Mouse (Mus musculus) hindbrain, embryonic 16.5 days (tissue): ENCODE results near the gene Eipr1. TPM values are rescaled to one million over a fixed set of nuclear protein-coding genes. Genes with fewer than 3 reads are reported as not detected.
"Not testable (repeated sequence)": the region's sequence is repeated elsewhere in the genome, so short reads cannot be mapped to it uniquely, and the experiment has no call there.

Experiments
- ATAC-seq: fragments of 200-750 bp; cut with Nextera tagmentation; 2 replicates; pipeline ENCODE4 v1.8.0; 2017; ENCODE audit warnings: moderate TSS enrichment, moderate library complexity
- H3K27ac ChIP-seq: fragments of 300-500 bp; sonication (generic); 2 replicates; pipeline ENCODE4 v1.5.1; 2014; ENCODE audit warnings: low read depth, mild to moderate bottlenecking, control low read depth, low read length, moderate library complexity
- H3K27me3 ChIP-seq: fragments of 300-500 bp; sonication (generic); replicated peaks from 2 replicates; pipeline ENCODE4 v1.6.1; 2014; ENCODE audit warnings: low read length; ENCODE audit not compliant: control insufficient read depth, insufficient read depth
- H3K36me3 ChIP-seq: fragments of 300-500 bp; sonication (generic); 2 replicates; pipeline ENCODE4 v1.6.1; 2014; ENCODE audit warnings: mild to moderate bottlenecking, low read length, moderate library complexity, mixed read lengths; ENCODE audit not compliant: control insufficient read depth, insufficient read depth
- H3K4me1 ChIP-seq: fragments of 300-500 bp; sonication (generic); 2 replicates; pipeline ENCODE4 v1.6.1; 2014; ENCODE audit warnings: low read depth, low read length; ENCODE audit not compliant: control insufficient read depth, insufficient read depth
- H3K4me2 ChIP-seq: fragments of 300-500 bp; sonication (generic); 2 replicates; pipeline ENCODE4 v1.6.1; 2014; ENCODE audit warnings: mild to moderate bottlenecking, low read length, control low read depth, moderate library complexity
- H3K4me3 ChIP-seq: fragments of 300-500 bp; sonication (generic); 2 replicates; pipeline ENCODE4 v1.5.1; 2014; ENCODE audit warnings: mild to moderate bottlenecking, low read length, control low read depth, moderate library complexity
- H3K9ac ChIP-seq: fragments of 300-500 bp; sonication (generic); 2 replicates; pipeline ENCODE4 v1.6.1; 2014; ENCODE audit warnings: low read depth, mild to moderate bottlenecking, control low read depth, low read length, moderate library complexity
- H3K9me3 ChIP-seq: fragments of 300-500 bp; sonication (generic); 2 replicates; pipeline ENCODE4 v1.6.1; 2014; ENCODE audit warnings: mild to moderate bottlenecking, low read length, moderate library complexity; ENCODE audit not compliant: control insufficient read depth
- WGBS: fragments of 180-500 bp; shearing (Covaris S2); extraction: QIAGEN DNeasy Blood & Tissue Kit; methylation state at CpG from one replicate; pipeline ENCODE4 v1.1.7; 2014; 5-methylcytosine and 5-hydroxymethylcytosine counted together
- polyA plus RNA-seq: library from polyadenylated mRNA; unstranded; fragments of >200 nt; fragmentation: Nextera tagmentation; extraction: Ambion mirVana; gene quantifications from 2 replicates; pipeline ENCODE4 v1.2.1, GENCODE M21; 2015

The Eipr1 gene
- polyA plus RNA-seq, 1 experiment from 2014 or later, result 71.7 TPM

GRCm38 (mm10) chr12:28726204-28726603 lies 25.4 kb upstream of the Eipr1 start:
- no peak overlapping the region for H3K9ac ChIP-seq
- H3K4me3 ChIP-seq, result no peak overlapping the region
- no peak overlapping the region for H3K4me2 ChIP-seq
- no peak for ATAC-seq
- 94% methylated on average over 4 of the region's 4 CpGs for WGBS
- peaks cover 8% of the 10 kb centered on the region; the same call in 1 of the 2 replicates for H3K36me3 ChIP-seq
- H3K4me1 ChIP-seq, result no peaks in the 10 kb centered on the region
- no peak overlapping the region for H3K27ac ChIP-seq
- H3K9me3 ChIP-seq, result no peaks in the 10 kb centered on the region
- no peaks in the 10 kb centered on the region for H3K27me3 ChIP-seq

- ATAC-seq, result no peak
- H3K9me3 ChIP-seq, result no peaks in the 10 kb centered on the region
Measured at GRCm38 (mm10) chr12:28727061-28727460, 24.5 kb upstream of the Eipr1 start.

GRCm38 (mm10) chr12:28732631-28733030 lies 19.0 kb upstream of the Eipr1 start:
- H3K9ac ChIP-seq, result no peak overlapping the region
- peaks cover 13% of the 10 kb centered on the region; the same call in 1 of the 2 replicates for H3K36me3 ChIP-seq
- WGBS, result 92% methylated on average over 8 of the region's 8 CpGs
- no peak overlapping the region for H3K4me2 ChIP-seq
- no peak overlapping the region for H3K27ac ChIP-seq
- no peaks in the 10 kb centered on the region for H3K9me3 ChIP-seq
- no peaks in the 10 kb centered on the region for H3K27me3 ChIP-seq
- no peak overlapping the region for H3K4me3 ChIP-seq
- H3K4me1 ChIP-seq, result no peaks in the 10 kb centered on the region
- ATAC-seq, result no peak

More at GRCm38 (mm10) chr12:28727061-28727460, 24.5 kb upstream of the Eipr1 start:
- H3K27ac ChIP-seq, result no peak overlapping the region
- peaks cover 7% of the 10 kb centered on the region; the same call in 1 of the 2 replicates for H3K36me3 ChIP-seq
- no peaks in the 10 kb centered on the region for H3K4me1 ChIP-seq
- H3K4me3 ChIP-seq, result no peak overlapping the region
- no peak overlapping the region for H3K4me2 ChIP-seq
- H3K9ac ChIP-seq, result no peak overlapping the region
- WGBS, result 90% methylated on average over 5 of the region's 5 CpGs
- no peaks in the 10 kb centered on the region for H3K27me3 ChIP-seq

- not testable (repeated sequence) for ATAC-seq, H3K27ac ChIP-seq, H3K4me1 ChIP-seq, H3K4me2 ChIP-seq, H3K9me3 ChIP-seq, H3K4me3 ChIP-seq, H3K9ac ChIP-seq, H3K27me3 ChIP-seq
- 95% methylated on average over 6 of the region's 6 CpGs for WGBS
- H3K36me3 ChIP-seq, result peaks cover 13% of the 10 kb centered on the region; the same call in 1 of the 2 replicates
Measured at GRCm38 (mm10) chr12:28733520-28734245, 17.9 kb upstream of the Eipr1 start.

GRCm38 (mm10) chr12:28734271-28734670 lies 17.3 kb upstream of the Eipr1 start:
- 91% methylated on average over 1 of the region's 1 CpGs for WGBS
- Histone ChIP-seq H3K27ac (no peak overlapping the region), H3K36me3 (peaks cover 13% of the 10 kb centered on the region; the same call in 1 of the 2 replicates), H3K9ac (no peak overlapping the region), H3K27me3 (no peaks in the 10 kb centered on the region), H3K9me3 (no peaks in the 10 kb centered on the region), H3K4me1 (no peaks in the 10 kb centered on the region), H3K4me2 (no peak overlapping the region), H3K4me3 (no peak overlapping the region)
- ATAC-seq, result no peak

- 93% methylated on average over 3 of the region's 3 CpGs for WGBS
- H3K9ac ChIP-seq, result no peak overlapping the region
- H3K9me3 ChIP-seq, result no peaks in the 10 kb centered on the region
- no peak overlapping the region for H3K27ac ChIP-seq
- no peaks in the 10 kb centered on the region for H3K4me1 ChIP-seq
- no peaks in the 10 kb centered on the region for H3K27me3 ChIP-seq
- peaks cover 11% of the 10 kb centered on the region; the same call in 1 of the 2 replicates for H3K36me3 ChIP-seq
- no peak overlapping the region for H3K4me3 ChIP-seq
- no peak for ATAC-seq
- no peak overlapping the region for H3K4me2 ChIP-seq
Measured at GRCm38 (mm10) chr12:28735293-28735692, 16.3 kb upstream of the Eipr1 start.

- Histone ChIP-seq H3K27me3 (no peaks in the 10 kb centered on the region), H3K9ac (no peak overlapping the region), H3K9me3 (no peaks in the 10 kb centered on the region), H3K4me3 (no peak overlapping the region), H3K4me2 (no peak overlapping the region), H3K36me3 (peaks cover 12% of the 10 kb centered on the region; the same call in 1 of the 2 replicates), H3K4me1 (peaks cover 3% of the 10 kb centered on the region; the same call in 1 of the 2 replicates), H3K27ac (no peak overlapping the region)
- WGBS, result 75% methylated on average over 3 of the region's 3 CpGs
- ATAC-seq, result no peak
Measured at GRCm38 (mm10) chr12:28743328-28743727, 8.3 kb upstream of the Eipr1 start.

- H3K27me3 ChIP-seq, result no peaks in the 10 kb centered on the region
- peak within 1 kb of the TSS; percentile 76 for H3K4me2 ChIP-seq
- H3K27ac ChIP-seq, result peak within 1 kb of the TSS; percentile 69
- H3K4me3 ChIP-seq, result peak within 1 kb of the TSS; percentile 76
- peaks cover 21% of the 10 kb centered on the region for H3K4me1 ChIP-seq
- ATAC-seq, result peak; percentile 90
- peaks cover 9% of the 10 kb centered on the region; the same call in 1 of the 2 replicates for H3K36me3 ChIP-seq
- WGBS, result 2% methylated on average over 41 of the region's 41 CpGs
- no peaks in the 10 kb centered on the region for H3K9me3 ChIP-seq
- H3K9ac ChIP-seq, result peak within 1 kb of the TSS; percentile 84
Measured at GRCm38 (mm10) chr12:28750021-28750633, 1.5 kb upstream of the Eipr1 start, which contains the start of gene Trappc12. TSS of gene Trappc12 (minus strand) at chr12:28750472.

GRCm38 (mm10) chr12:28750876-28751275 lies 727 bp upstream of the Eipr1 start:
- Histone ChIP-seq H3K27me3 (no peaks in the 10 kb centered on the region), H3K9me3 (no peaks in the 10 kb centered on the region), H3K27ac (no peak overlapping the region; the same call in 1 of the 2 replicates), H3K4me1 (peaks cover 18% of the 10 kb centered on the region), H3K36me3 (peaks cover 9% of the 10 kb centered on the region; the same call in 1 of the 2 replicates), H3K9ac (no peak overlapping the region), H3K4me2 (peak overlapping the region; percentile 76), H3K4me3 (no peak overlapping the region)
- WGBS, result 98% methylated on average over 5 of the region's 5 CpGs
- ATAC-seq, result no peak
